Mouse (Mus musculus) cerebellum, adult 9-10 months (tissue): Measurements from ENCODE around the gene Epha4.

Experiments
- DNase-seq: peaks from one replicate; pipeline ENCODE4 v3.0.0; 2022

Gene Epha4

DNA sequence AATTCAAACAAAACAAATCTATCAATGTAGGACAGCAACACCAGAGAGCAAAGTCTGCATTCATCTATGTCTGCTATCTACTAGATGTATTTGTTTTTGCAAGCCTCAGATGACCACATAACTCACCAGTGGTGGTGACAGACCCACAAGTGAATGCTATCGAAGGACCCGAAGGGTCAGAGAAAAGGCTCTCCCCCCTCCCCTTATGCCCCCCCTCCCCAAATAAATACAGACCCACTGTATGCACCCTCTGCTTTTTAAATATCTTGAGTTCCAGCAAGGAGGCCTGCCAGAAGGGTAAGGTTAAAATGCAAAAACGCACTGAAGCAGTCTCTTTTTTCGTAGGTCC is 2.9 kb downstream of the Epha4 start:
- DNase-seq, result no peak

DNA sequence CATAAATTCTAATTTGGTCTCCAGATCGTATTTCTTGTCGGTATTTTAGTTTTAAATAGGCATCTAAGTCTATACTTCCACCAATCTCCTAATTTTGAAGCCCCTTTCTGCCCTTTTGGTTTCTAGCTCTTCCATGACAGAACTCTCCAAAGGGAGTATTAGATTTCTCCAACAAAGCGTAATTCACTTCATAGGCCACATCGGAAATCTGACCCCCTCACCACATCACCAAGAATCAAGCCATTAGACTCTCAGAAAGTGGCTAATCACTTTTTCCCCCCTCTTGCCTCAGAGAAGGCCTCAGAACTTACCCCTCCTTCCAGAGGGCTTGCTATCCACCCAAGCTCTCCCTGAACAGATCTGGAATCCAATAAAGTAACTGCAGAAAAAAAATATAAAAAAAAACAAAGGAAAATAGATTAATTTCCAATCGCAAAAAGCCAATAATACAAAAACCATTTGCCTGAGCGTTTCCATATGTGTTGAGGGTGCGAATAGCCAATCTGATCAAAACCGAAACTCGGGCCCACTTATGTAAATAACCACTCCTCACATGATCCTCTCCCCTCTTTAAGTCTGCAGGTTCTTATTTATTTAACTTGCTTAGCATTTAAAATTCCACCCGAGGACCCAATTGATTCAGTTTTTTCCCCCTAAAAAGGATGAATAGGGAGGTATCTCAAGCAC is 3.4 kb downstream of the Epha4 start:
- no peak for DNase-seq

DNA sequence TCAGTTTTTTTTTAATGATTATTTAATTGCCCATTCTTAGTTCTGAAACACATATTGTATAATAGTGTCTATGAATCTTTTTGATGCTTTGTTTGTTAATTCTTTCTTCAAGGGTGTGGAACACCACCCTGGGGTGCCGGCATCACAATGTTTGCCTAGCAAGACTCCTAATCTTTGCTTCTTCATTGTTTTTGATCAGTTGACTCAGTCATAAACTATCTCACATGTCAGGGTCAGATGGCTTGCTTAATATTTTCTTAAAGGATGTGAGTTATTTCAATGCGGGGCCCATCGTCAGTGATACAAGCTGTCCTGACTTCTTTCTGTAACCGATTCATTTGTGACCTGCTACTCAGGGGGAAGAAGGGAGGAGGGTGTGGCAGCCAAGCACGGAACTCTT is 4.3 kb downstream of the Epha4 start:
- no peak for DNase-seq

DNA sequence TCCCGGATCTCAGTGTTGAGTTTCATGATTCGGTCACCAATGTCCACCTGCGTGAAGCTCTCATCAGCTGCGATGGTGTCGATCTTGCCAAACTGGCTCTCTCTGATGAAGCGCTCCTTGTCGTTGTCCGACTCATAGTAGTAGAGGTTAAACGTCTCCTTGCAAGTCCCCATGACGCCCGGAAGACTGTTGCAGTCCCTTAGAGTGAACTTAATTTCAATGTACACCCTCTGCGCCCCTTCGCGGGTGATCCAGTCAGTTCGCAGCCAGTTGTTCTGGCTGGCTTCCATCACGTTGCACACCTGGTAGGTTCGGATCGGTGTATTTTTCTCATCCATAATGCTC is 8.1 kb downstream of the Epha4 start:
- no peak for DNase-seq

DNA sequence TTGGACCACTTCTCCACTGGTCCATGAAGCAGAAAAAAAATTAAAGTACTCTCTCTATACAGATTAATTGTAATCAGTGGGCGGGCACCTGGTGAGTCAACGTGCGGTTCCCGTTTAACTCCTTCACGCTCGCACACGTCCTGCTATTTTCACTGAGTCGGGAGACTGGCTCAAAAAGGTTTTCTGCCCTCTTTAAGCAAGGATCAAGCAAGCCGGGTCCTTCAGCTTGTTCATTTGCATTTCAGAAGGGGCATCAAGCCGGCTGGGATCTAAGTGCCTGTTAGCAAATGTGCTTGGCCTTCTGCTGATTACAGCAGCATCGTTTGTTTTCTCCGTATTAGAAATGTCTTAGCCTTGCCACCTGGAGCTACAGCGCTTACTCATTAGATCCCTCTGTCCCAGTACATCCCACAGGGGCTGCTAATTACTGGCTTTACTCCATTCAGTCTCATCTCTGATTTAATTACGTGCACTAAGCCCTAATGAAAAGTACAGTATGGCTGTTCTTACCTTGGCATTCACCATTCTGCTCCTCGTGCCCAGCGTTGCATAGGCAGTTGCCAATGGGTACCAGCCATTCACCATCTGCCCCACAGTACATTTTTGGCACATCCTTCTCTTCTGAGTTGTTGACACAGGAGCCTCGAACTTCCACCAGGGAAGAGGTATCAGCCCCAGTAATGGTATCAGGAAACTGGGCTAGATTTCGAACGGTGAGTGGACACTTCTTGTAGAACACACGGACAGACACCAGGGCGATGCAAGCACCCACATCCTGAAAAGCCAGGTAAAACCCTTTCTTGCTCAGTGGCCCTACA is 8.6 kb downstream of the Epha4 start:
- no peak for DNase-seq

DNA sequence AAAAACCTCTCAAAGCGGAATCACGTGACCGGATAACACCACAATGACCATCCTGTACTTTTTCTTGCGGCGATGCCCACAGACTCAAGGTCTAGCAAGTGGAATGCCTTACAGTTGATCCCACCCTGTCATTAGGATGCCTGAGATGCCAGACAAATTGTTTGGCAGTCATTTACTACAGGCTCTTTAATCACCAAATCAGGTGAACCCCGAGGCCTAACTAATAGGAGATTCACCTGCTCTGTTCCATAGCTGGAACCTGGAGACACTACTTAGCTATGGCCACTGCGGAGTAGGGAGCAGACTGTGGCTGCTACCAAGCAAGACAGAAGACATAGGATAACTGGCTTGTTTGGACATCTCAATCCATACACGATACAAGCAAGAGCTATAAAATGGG is 9.6 kb downstream of the Epha4 start:
- DNase-seq, result no peak

DNA sequence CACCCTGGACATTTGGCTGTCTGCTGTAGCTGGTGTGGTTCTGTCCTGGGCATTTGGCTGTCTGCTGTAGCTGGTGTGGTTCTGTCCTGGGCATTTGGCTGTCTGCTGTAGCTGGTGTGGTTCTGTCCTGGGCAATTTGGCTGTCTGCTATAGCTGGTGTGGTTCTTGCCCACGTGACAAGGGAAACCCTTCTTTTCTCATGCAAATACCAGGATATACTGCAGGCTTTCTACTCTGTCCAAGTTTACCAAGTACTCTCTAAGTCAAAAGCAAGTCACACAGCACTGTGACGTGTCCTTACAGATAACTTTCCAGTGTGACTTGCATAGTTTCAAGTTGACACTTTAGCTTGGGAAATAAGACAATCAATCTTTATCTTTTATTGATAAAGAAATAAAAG is 10.1 kb downstream of the Epha4 start:
- DNase-seq, result no peak

DNA sequence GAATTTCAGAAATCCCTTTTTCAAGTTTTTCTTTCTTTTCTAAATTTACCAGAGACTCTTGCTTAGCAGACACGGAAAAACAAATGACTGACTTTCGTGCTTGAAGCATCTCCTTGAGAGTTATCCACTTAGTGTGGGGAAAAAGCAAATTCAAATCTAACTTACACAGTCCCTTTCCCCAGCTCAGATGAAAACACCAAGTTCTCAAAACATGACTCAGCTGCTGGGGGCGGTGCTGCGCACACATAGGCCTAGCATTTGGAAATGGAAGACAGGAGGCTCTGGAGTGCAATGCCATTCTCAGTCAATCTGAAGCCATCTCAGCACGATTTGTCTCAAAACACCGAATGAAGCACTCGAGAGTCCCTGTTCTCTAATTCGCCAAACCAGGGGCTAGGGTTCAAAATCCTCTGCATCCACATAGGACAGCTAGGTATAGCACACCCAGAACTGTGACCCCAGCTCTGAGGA is 11.1 kb downstream of the Epha4 start:
- no peak for DNase-seq

DNA sequence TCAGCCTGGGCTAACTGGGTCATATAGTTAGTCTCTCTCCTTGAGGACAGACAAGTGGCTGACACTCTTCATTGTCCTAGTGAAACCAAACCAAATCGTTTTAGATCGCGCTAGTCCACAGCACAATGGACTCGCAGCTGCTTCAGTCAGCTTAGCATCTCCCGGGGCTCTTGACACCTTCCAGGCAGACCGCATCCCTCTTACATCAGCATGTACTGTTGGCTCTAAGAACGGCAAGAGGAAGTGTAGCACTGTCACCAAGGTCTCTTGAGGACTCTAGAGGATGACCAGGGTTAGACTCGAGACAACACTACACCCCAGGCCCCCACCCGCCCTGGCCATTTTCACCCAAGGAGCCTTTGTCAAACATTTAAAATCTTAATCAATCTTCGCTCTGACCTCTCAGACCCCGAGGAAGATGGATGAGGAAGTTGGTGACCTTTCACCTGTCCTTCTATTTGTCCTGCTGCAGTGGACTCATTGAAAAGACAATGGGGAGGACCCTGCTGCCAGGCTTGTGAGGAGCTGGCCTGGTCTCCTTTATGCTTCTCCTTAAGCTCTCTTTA is 12.3 kb downstream of the Epha4 start:
- no peak for DNase-seq

DNA sequence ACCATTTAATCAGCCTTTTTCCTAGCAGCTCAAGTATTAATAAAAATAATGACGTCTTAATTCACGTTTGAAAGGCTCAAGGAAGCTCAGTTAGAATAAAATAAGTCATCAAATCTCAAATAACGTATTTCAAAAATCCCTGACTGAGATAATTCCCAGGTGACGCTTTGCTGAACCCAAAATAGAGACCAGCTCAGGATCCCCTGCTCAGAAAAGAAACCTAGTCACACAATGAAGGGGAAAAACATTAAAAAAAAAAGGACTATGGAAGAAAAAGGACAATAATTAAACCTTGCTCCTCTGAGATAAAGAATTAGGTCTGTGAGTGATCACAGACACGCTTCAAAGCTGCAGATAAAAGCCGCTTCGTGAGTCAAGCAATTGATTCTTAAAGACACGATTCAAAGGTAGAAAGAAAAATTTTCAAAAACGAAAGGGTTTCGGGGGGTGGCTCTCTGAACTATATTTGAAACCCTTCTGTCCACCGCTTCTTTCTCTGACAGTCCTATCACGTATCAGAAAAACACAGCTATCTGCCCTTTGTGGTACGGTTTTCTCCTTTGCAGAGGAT is 13.4 kb downstream of the Epha4 start:
- DNase-seq, result no peak

DNA sequence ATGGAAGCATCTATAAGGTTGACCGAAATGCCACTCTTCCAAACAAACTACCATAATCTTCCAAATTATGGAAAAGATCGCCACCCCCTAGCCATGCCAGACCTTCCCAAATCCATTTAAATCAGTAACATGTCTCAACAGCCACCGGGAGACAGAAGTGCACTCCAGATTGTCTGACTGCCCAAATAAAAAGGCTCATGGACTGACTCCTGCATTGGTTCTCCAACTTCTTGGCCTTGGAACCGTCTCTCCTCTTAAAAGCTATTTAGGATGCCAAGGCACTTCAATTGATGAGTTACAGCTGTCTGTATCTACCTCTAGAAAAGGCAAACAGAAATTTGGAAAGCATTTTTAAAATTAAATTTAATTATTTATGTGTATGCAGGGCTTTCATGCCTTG is 17.4 kb downstream of the Epha4 start:
- no peak for DNase-seq

DNA sequence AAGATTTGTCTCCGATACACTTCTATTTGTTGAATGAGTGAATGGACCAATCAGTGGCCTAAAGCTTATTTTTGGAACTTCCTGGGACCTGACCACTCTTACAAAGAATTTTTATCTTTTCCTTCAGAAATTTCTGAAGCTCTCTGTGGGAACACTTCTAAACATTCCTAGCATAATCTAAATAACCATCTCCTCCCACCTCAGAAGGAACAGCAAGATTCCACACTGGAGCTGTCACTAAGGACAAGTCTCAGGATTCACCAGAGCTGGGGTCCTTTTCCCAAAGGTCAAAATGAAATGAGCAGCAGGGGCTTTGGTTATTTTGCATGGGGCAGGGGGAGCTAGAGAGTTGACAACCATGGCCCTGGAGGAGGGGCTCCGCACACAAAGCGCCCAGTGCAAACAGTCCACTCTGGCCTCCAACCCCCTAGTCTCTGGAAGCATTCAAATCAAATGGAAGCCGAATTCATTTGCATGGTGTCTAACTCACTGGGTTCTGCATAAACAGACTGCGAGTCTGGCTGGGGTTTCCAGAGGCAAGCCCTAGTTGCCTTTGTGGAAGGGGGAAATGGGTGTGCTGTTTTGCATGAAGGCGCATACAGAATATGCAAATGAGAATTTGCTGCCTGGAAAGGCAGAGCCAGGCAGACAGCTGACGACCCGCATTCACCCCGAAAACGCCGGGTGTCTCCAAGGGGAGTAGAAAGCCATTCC is 18.3 kb downstream of the Epha4 start:
- DNase-seq, result no peak

DNA sequence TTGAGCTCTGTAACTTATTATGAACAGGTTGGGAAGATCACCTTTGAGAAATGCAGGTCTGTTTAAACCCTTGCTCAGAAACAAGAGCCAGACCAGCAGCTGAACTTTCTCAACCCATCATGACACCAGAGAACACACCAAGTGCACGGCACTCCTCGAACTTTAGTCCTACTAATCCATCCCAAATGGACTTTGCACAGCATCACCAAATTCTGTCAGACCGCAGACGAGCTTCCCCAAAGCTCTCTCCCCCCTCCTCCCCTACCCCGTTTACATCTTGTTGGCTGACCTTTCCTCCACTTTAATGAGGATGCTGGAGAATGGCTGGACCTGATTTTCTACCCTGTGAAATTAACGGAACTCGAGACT is 19.1 kb downstream of the Epha4 start:
- no peak for DNase-seq

DNA sequence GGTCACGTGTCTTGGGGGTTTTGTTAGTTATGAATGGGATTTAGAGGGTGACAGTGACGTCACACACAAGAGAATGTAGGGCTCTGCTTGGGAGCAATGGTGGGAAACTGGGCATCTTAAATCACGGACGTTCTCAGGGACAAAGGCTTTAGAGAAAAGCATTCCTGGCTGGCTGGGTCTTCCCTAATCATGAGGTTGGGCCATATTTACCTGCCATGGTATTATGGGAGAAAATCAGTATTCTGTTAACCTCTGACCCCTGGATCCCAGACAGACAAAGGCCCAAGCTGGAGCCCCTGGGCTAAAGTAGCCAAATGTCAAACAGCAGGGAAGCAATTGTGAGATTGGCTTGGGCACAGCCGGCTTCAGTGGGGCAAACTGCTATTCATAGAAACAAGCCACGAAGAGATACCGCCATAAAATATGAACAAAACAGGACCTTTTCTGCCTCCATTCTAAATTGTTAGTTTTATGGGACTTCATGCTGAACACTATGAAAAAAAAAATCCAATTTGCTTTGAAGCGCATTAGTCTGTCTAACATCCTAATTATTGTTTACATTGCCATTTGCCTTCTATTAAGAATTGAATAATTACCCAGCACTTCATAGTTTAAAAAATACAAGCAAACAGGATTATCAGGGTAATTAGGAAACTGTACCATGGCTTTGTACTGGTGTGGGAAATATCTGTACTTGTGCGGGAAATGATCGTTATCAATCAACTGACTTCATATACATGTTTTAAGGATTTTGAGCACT is 19.7 kb downstream of the Epha4 start:
- no peak for DNase-seq

DNA sequence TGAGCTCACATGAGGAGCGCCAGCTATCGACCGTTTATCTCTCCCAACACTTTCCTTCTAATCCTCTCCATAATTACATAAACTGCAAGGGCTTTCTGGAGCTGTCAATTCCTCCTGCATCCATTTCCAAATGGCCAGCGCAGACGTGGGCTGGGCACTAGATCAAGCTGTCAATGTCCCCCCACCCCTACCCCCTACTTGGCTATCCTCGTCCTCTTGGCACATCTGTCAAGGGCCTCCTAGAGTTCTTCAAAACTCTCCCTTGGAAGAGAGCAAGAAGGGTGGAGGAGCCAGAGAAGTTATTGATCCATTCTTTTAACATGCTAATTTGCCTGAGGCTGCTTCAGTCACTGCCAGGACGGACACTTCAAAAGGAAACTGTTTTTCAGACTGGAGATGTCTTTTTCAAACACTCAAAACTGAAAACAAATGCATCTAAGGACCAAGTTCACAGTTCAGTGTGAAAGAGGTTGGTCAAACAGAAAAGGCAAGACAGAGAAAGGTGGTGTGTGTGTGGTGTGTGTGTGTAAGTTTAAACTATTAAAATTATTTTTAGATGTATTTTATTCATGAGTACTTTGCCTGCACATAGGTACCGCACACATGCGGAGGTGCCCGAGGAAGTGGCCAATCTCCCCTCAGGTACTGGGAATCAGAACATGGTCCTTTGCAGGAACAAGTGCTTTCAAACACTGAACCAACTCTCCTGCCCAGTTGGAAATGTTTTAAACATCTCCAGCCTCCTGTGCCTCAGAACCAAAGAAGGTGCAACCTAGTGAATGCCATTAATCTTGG is 20.9 kb downstream of the Epha4 start:
- DNase-seq, result no peak

DNA sequence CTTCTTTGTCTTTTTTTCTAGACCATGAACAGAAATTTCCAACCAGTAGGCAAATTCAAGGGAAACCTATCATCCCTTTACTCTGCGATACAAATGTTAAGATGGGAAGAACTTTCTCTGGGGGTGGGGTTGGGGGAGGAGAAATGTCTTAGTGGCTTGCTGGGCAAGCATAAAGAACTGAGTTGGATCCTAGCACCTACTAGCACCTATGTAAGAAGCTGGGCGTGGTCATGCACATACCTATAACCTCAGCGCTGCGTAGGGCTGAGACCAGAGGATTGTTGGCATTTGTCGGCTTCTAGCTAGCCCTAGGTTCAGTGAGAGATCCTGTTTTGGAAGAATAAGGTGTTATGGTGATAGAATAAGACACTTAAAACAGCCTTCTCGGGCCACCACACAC is 24.7 kb downstream of the Epha4 start:
- DNase-seq, result no peak

DNA sequence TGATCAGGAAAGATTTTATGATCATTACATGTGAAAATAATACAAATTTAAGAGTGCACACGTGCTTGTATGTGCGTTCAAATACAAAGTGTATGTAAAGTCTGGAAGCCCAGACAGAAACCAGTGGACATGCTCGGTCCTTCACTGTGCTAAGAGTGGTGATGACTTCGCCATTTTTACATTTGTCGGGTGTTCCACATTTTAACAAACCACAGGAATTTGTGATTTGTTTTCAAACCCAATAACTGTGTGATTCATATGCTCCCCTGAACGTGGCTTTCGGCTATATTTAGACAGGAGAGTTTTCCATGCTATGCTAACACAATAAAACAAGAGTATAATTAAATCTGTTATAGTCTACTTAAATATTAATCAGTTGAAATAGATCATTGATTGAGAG is 25.5 kb downstream of the Epha4 start:
- no peak for DNase-seq

DNA sequence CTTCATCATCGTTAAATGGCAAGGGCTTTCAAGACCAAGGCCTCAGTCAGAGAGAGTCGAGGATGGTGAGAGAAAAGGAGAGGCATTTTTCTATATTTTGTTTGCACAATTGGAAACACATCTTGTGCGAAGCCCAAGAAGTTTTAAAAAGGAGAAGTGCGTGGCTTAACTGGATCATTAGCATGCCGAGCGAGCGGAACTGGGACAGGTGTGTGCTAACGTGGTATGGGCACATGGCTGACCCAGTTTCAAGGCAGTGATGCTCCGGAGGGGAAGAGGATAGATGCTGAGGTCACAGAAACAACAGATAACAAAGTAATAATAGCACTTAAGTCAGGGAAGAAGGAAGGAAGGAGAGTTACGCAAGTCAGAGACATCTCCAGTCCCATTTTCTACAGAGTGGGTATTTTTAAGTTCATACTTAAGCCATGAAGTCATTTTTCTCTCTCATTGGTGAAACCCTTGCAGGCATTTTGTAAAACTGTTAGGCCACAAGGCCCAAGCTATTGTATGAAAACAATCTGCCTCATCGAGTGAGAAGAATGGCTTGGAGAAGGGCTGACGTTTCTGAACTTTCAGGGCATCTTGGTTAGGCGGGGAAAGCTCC is 26.9 kb downstream of the Epha4 start:
- DNase-seq, result no peak

DNA sequence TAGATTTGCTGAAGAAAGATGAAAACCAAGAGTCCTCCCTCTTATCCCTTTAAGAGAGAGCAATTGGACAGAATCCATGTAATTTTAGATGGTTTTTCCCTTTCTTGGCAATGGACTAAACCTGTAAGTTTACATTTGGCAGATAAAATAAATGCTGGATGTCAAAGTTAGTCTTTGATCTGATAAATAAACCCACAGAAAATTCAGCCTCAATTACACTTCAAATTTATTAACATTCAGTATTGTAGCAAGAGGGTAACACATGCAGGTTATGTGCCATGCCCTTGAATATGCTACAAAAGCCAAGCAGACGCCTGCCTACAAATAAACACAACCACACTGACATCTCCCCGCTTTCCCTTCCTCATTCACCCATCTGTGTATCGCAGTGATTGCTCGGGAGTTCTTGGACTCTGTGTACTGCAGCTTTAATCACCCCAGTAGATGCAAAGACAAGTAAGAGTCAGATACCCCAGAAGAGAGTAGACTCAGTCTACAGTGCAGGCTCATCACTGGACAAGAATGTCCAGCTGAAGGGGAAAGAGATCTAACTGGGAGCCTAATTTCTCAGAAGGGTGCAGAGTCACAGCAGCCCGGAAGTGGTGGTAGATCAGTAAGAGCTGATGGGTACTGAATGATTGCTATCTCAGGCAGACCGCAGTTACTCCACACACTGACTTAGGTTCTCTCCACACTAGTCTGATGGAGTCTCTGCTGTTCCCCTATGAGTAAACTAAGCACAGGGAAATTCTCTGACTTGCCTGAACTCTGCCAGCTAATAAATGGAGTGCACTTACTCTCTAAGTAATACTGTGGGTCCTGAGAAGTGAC is 29.9 kb downstream of the Epha4 start:
- no peak for DNase-seq

DNA sequence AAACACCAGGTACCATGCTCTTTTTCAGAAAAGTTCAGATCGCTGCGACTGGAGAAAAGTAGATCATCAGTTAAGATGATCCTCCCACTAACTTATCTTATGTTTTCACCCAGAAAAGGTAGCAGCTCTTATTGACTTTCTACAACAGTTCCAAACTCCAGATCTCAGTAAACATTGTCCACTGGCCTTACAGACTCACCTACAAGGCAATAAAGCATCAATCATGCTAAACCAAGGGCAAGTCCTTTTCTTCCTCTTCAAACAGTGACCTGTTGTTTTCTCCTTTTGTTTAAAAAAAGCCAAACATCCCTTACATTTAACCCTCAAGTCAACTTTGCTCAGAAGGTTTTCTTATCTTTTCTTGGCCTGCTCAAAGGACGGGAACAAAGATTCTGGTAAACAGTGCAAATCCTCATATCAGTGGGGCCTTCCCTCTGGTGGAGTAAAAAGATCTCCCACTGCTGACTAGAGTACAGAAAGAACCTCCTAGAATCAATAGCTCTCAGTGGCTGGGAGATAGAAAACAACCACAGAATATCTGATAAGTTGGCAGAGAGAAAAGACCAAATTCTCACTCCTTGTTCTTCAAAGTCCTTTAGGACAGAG is 39.0 kb downstream of the Epha4 start:
- DNase-seq, result no peak
